Mouse (Mus musculus) liver, embryonic 14.5 days (tissue): Measurements from ENCODE around the gene Snrpd3.

Experiments
- CTCF ChIP-seq: IDR thresholded peaks from 2 replicates; pipeline ENCODE4 v1.5.1; 2016; ENCODE audit warnings: antibody characterized with exemption, low read depth, control low read depth
- EP300 ChIP-seq: IDR thresholded peaks from 2 replicates; pipeline ENCODE4 v1.6.1; 2016; ENCODE audit warnings: antibody characterized with exemption, low read depth

- TF ChIP-seq CTCF (no peak), EP300 (no peak)
Measured at GRCm38 (mm10) chr10:75579129-75579528, 61.8 kb downstream of the Snrpd3 start.
